ENCODE assay signal across 24 mouse cellular contexts in genomic region chr11:117276946-117277345, GRCm38 (mm10).
DNase-seq lines count a peak whose midpoint lies in the region; ATAC-seq and TF ChIP-seq lines count a peak whose summit lies in the region.
"Had no signal": no experiment of that assay in that cellular context is flagged by ENCODE, and none has a peak within 500 bp of the region (broad histone marks: within the 10 kb centered on the region; RNA-seq: fewer than 3 reads in every experiment).

No protein-coding gene starts in this region.

- peaks cover 99% of the 10 kb centered on the region for H3K4me1 ChIP-seq in forebrain, embryonic 10.5 days
- peaks cover 9% of the 10 kb centered on the region; the same call in 1 of the 2 replicates for H3K4me1 ChIP-seq in forebrain, embryonic 16.5 days (replicated peaks; ENCODE audit: control insufficient read depth, insufficient read depth, low read length)
- peaks cover 56% of the 10 kb centered on the region for H3K4me1 ChIP-seq in kidney, adult 2 months (ENCODE audit: control insufficient read depth, insufficient read depth, low read length)
- H3K4me1 ChIP-seq in stomach, embryonic 16.5 days (ENCODE audit: control insufficient read depth, insufficient read depth, low read length): peaks cover 76% of the 10 kb centered on the region

- no peak overlapping the region for H3K4me2 ChIP-seq in forebrain, embryonic 16.5 days (ENCODE audit: low read length)
- H3K4me2 ChIP-seq in stomach, embryonic 16.5 days (ENCODE audit: low read depth, low read length): no peak overlapping the region
- H3K4me2 ChIP-seq: forebrain, embryonic 15.5 days; hindbrain, embryonic 14.5 days; lung, embryonic 15.5 days; neural tube, embryonic 12.5 days had no signal

- WGBS in forebrain, embryonic 10.5 days: 71% methylated on average over 8 of the region's 8 CpGs
- 73% methylated on average over 8 of the region's 8 CpGs for WGBS in forebrain, embryonic 16.5 days
- WGBS in kidney, adult 2 months: 34% methylated on average over 8 of the region's 8 CpGs
- WGBS in stomach, embryonic 16.5 days: 60% methylated on average over 8 of the region's 8 CpGs

- H3K4me3 ChIP-seq in forebrain, embryonic 10.5 days: no peak overlapping the region
- H3K4me3 ChIP-seq in forebrain, embryonic 16.5 days (replicated peaks; ENCODE audit: low read length): no peak overlapping the region
- no peak overlapping the region for H3K4me3 ChIP-seq in kidney, adult 2 months (ENCODE audit: insufficient read depth, low read depth, low read length)
- no peak overlapping the region for H3K4me3 ChIP-seq in stomach, embryonic 16.5 days (replicated peaks; ENCODE audit: low read length)
- H3K4me3 ChIP-seq: forebrain, embryonic 15.5 days; layer of hippocampus, adult 2 months; lung, embryonic 15.5 days; neural tube, embryonic 12.5 days had no signal

- 0 out of 2 replicates have a peak overlapping the region, but pooled peaks have one; percentile 4 for H3K27ac ChIP-seq in forebrain, embryonic 10.5 days
- no peak overlapping the region for H3K27ac ChIP-seq in forebrain, embryonic 16.5 days (ENCODE audit: low read length)
- H3K27ac ChIP-seq in kidney, adult 2 months (ENCODE audit: insufficient read depth, low read depth, low read length): peak overlapping the region; percentile 88
- no peak overlapping the region for H3K27ac ChIP-seq in stomach, embryonic 16.5 days (ENCODE audit: low read length)
- H3K27ac ChIP-seq: forebrain, embryonic 15.5 days; liver, embryonic 14.5 days; lung, embryonic 15.5 days; neural tube, embryonic 12.5 days had no signal

- no peak for TF ChIP-seq CTCF in kidney, adult 2 months (conservative IDR thresholded peaks at IDR 0.05; ENCODE audit: insufficient read depth, insufficient read length, low read depth, low read length)

- no peak overlapping the region for H3K9ac ChIP-seq in forebrain, embryonic 16.5 days (replicated peaks; ENCODE audit: low read depth, low read length)
- H3K9ac ChIP-seq in stomach, embryonic 16.5 days (ENCODE audit: low read length): 0 out of 2 replicates have a peak overlapping the region, but pooled peaks have one; percentile 25
- H3K9ac ChIP-seq: forebrain, embryonic 15.5 days; hindbrain, embryonic 14.5 days; liver, embryonic 14.5 days; lung, embryonic 15.5 days; neural tube, embryonic 12.5 days had no signal

- no peak for TF ChIP-seq POLR2A in kidney, adult 2 months (IDR thresholded peaks at IDR 0.05; ENCODE audit: low read depth, low read length)

- H3K27me3 ChIP-seq in forebrain, embryonic 10.5 days (ENCODE audit: poor library complexity, severe bottlenecking): no peaks in the 10 kb centered on the region
- no peaks in the 10 kb centered on the region for H3K27me3 ChIP-seq in forebrain, embryonic 16.5 days (replicated peaks; ENCODE audit: control insufficient read depth, insufficient read depth, low read length)
- H3K27me3 ChIP-seq in kidney, adult 2 months (replicated peaks; ENCODE audit: control insufficient read depth, insufficient read depth, low read length): no peaks in the 10 kb centered on the region
- H3K27me3 ChIP-seq in stomach, embryonic 16.5 days (ENCODE audit: control insufficient read depth, insufficient read depth, low read length): no peaks in the 10 kb centered on the region
- H3K27me3 ChIP-seq: forebrain, embryonic 15.5 days; lung, embryonic 15.5 days; neural tube, embryonic 12.5 days had no signal

- H3K9me3 ChIP-seq in forebrain, embryonic 10.5 days: no peaks in the 10 kb centered on the region
- no peaks in the 10 kb centered on the region for H3K9me3 ChIP-seq in forebrain, embryonic 16.5 days (ENCODE audit: control insufficient read depth, low read length)
- no peaks in the 10 kb centered on the region for H3K9me3 ChIP-seq in stomach, embryonic 16.5 days (replicated peaks; ENCODE audit: control insufficient read depth, low read length)
- H3K9me3 ChIP-seq: forebrain, embryonic 15.5 days; G1E; lung, embryonic 15.5 days; neural tube, embryonic 12.5 days had no signal

- ATAC-seq in forebrain, embryonic 16.5 days: no peak
- ATAC-seq in stomach, embryonic 16.5 days (ENCODE audit: insufficient read depth, low FRiP score): no peak
- ATAC-seq: activated CD4-positive, CD25-positive, alpha-beta regulatory T cell, adult 4 months; forebrain, embryonic 15.5 days had no signal

- no peak for DNase-seq in forebrain, embryonic 10.5 days (ENCODE audit: extremely low spot score, low spot score)
- DNase-seq in kidney, adult 2 months: peak; percentile 64
- DNase-seq in kidney, postnatal 14 days: no peak
- DNase-seq in kidney, postnatal 25 days: peak; percentile 28 to 75
- DNase-seq in testis, postnatal 10 days (ENCODE audit: low spot score): no peak
- no peak for DNase-seq in thymus, postnatal 10 days (ENCODE audit: low spot score in 2 of 2)
- DNase-seq: adrenal gland, postnatal 14 days; cerebellum, adult 11 months; cerebellum, postnatal 14 days; heart, postnatal 36 days; layer of hippocampus, postnatal 36 days; lung, postnatal 4 days; right cerebral cortex, postnatal 4 days; thymus, postnatal 36 days had no signal

- H3K36me3 ChIP-seq in forebrain, embryonic 10.5 days (replicated peaks): peaks cover 27% of the 10 kb centered on the region
- no peaks in the 10 kb centered on the region for H3K36me3 ChIP-seq in forebrain, embryonic 16.5 days (ENCODE audit: control insufficient read depth, insufficient read depth)
- H3K36me3 ChIP-seq in kidney, adult 2 months (ENCODE audit: control insufficient read depth, insufficient read depth, low read length): no peaks in the 10 kb centered on the region
- H3K36me3 ChIP-seq in stomach, embryonic 16.5 days (ENCODE audit: control insufficient read depth, insufficient read depth, low read length): no peaks in the 10 kb centered on the region
- H3K36me3 ChIP-seq: forebrain, embryonic 15.5 days; G1E; lung, embryonic 15.5 days; neural tube, embryonic 12.5 days had no signal

Comparison
In these comparisons a context has a peak if more than half of its experiments do, and no peak if none do; other contexts are left out.
1. DNase-seq: peak in kidney, adult 2 months (single experiment) and kidney, postnatal 25 days (2 of 2); none in forebrain, embryonic 10.5 days (single experiment), kidney, postnatal 14 days (single experiment), testis, postnatal 10 days (single experiment) and thymus, postnatal 10 days (0 of 2).
2. H3K27ac ChIP-seq: peak in forebrain, embryonic 10.5 days (single experiment) and kidney, adult 2 months (single experiment); none in forebrain, embryonic 16.5 days (single experiment) and stomach, embryonic 16.5 days (single experiment).